Mouse (Mus musculus) frontal cortex, postnatal 25 days (tissue): ENCODE measurements around the gene Tmem8b.

Experiments
- DNase-seq, 2 experiments: peaks; one replicate each; pipeline ENCODE4 v3.0.0; 2022; ENCODE audit warnings: low spot score in 2 of 2

The Tmem8b gene

GRCm38 (mm10) chr4:43668782-43669427 is at the start of gene Tmem8b, which contains the start of gene Fam221b:
TSS of gene Tmem8b (plus strand) at chr4:43668971.
TSS of gene Fam221b (minus strand) at chr4:43669145.
- DNase-seq, result peak; percentile 78 to 81

GRCm38 (mm10) chr4:43620146-43620778 is 48.5 kb upstream of the Tmem8b start:
- DNase-seq, result no peak

GRCm38 (mm10) chr4:43629106-43629817 is 39.5 kb upstream of the Tmem8b start:
- DNase-seq, result no peak

GRCm38 (mm10) chr4:43630030-43630581 is 38.7 kb upstream of the Tmem8b start:
- DNase-seq, result peak; percentile 58 to 80

DNA sequence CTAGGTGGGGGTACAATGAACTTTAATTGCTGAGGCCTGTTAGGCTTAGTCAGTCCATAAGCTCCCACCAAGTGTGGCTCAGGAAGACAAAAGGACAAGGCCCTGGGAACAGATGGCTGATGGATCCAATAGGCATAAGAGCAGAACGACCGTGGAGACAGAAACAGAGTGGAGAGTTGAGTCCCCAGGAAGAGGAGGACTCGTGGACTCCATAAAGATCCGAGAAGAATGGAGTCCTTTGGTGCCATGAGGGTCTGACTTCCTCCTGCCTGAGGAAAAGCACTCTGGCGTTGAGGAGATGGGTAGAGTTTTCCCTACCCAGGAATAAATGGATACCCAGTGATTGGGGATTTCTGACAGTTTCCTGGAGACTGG is 38.1 kb upstream of the Tmem8b start:
- no peak for DNase-seq

GRCm38 (mm10) chr4:43631046-43631955 is 37.5 kb upstream of the Tmem8b start, which contains the start of gene Npr2:
TSS of gene Npr2 (plus strand) at chr4:43631935.
- no peak for DNase-seq

- DNase-seq, result no peak
These were observed 36.5 kb upstream of the Tmem8b start for GRCm38 (mm10) chr4:43631956-43632920.

GRCm38 (mm10) chr4:43633296-43633695 is 35.5 kb upstream of the Tmem8b start:
- DNase-seq, result no peak

DNA sequence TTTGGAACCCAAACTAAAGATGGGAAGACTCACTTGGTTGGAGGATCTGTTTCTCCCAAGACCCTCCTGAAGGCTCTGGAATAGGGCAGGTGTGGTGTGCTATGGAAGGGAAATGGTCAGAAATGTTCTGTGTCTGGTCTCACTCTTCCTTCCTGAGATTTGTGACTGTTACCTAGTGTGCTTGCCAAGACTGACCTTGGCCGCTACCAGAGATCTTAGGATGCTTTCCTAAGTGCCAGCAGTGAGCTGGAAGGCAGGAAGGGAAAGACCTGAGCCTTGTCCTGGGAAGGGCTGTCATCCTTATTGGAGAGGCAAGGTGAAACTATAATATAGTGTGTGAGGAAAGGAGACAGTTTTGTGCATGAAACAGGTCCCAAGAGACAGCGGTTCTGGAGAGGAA is 35.0 kb upstream of the Tmem8b start:
- DNase-seq, result no peak

- DNase-seq, result no peak
These were observed 34.0 kb upstream of the Tmem8b start for GRCm38 (mm10) chr4:43634621-43635374.

DNA sequence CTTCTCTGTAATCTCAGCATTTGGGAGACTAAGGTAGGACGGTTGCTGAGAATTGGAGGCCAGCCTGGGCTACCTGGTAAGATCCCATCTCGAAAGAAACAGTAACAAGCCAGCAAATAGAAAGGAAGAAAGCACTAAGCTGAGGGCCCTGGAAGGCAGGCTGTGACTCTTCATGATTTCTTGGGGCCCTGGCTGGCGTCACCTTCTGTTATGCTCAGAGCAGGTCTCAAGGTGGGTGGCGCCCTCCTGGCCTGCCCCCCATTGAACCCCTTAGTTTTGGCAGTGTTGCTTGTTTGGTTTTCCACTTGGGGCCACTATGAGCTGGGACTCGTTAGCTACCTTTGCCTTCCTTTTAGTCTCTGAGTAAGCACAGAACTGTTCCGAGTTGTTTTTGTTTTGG is 32.0 kb upstream of the Tmem8b start:
- DNase-seq, result no peak

DNA sequence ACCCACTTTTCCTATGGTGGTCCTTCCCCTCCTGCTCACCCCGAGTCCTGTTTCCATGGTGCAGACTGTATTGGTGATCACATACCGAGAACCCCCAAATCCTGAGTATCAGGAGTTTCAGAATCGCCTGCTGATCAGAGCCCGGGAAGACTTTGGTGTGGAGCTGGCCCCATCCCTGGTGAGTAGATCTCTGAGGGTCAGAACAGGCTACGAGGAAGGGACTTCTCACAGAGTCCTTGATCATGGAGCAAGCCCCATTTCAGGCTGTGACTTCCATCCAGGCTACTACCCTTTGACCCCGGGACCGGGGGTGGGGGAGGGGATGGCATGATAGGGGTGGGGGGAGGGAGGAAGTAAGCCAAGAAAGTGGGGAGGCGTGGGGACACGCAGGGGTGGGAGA is 28.7 kb upstream of the Tmem8b start:
- no peak for DNase-seq

GRCm38 (mm10) chr4:43640491-43640890 is 28.3 kb upstream of the Tmem8b start:
- DNase-seq, result no peak

DNA sequence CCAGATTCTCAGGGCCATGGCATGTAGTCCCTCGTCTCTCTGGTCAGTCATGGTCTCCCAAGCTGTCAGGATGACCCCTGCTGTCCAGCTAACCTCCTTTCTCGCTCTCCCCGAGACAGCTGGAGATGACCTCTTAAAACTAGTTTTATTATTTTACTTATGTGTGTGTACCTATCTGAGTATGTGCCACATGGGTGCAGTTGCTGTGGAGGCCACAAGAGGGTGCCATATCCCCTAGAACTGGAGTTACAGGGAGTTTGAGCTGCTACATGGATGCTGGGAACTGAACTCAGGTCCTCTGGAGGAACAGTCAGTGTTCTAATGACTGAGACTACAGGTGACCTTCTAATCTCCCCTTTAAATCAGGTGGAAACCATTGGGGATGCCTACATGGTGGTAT is 19.0 kb upstream of the Tmem8b start:
- no peak for DNase-seq

- DNase-seq, result no peak
These were observed 16.0 kb upstream of the Tmem8b start for GRCm38 (mm10) chr4:43652726-43653125.

- DNase-seq, result no peak
These were observed 15.4 kb upstream of the Tmem8b start, which contains the start of gene Spag8 for GRCm38 (mm10) chr4:43653161-43654015. TSS of gene Spag8 (minus strand) at chr4:43653594.

DNA sequence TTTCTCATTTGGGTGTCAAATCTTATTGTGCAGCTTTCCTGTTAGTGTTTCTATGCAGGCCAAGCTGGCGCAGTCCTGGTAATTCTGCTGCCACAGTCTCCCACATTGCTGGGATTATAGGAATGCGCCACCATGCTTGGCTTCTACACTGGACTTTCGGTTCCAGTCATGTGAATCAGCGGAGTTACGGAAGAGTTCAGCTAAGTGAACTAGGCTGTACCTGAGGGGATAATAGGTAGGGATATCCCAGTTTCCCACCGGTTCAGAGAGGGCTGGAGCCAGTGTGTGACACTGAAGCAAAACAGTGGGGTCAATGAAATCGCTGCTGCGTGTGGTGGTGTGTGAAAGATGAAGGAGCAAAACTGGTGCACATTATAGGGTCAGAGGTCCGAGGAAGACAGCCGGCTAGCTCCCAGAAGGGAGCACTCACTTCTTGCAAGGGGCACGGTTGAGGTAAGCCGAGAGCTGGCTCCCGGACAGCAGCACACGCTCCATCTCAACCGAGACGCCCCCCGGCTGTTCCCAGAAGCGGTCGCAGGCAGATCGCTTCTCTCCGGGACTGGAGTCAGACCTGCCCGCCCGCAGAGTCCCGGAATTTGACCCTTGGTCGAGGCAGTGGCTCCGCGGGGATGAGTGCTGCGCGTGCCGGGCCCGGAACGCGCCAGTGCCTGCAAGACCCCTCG is 13.0 kb upstream of the Tmem8b start:
- no peak for DNase-seq
